Mouse (Mus musculus): Measurements from ENCODE around the gene Tmem191c.
"Not testable (repeated sequence)": the region's sequence is repeated elsewhere in the genome, so short reads cannot be mapped to it uniquely, and the experiment has no call there.

Tmem191c gene

DNA sequence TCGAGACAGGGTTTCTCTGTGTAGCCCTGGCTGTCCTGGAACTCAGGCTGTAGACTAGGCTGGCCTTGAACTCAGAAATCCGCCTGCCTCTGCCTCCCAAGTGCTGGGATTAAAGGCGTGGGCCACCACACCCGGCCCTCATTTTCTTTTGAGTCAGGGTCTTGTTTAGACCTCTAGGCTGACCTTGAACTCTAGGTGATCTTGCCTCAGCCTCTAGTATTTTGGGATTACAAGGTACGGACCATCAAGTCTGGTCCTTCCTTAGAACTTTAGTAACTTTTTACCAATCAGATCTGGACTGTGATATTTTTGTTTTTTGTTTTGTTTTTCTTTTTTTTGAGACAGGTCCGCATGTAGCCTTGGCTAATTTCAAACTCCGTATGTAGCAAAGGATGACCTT is at the start of gene Tmem191c:
Tmem191c (plus strand) TSS at position 357 of the 400 bp plus-strand sequence.
- no peak for DNase-seq (ENCODE audit: low read depth, low spot score)

DNA sequence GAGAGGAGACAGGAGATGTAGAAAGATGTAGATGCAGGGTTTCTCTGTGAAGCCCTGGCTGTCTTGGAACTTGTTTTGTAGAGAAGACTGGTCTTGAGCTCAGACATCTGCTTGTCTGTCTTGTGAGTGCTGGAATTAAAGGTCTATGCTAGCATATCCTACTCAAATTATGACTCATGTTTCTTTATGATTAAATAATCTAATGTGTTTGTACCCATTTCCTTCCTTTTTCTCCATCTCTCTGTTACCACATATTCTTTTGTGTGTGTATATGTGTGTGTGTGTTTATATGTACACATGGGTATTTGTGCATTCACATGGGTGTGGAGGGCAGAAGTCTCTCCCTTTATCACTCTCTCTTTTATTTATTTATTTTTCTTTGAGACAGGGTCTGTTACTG is 49.4 kb upstream of the Tmem191c start:
- DNase-seq (ENCODE audit: low read depth, low spot score) = no peak

DNA sequence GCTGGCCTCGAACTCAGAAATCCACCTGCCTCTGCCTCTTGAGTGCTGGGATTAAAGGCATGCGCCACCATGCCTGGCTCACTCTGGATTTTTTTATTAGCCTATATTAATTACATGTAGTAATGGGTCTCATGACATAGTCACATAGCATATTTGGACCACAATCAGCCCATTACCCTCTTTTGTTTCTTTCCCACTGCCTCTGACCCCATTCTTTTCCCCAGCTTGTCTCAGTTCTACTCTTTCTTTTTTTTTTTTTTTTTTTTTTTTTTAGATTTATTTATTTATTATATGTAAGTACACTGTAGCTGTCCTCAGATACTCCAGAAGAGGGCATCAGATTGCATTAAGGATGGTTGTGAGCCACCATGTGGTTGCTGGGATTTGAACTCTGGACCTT is 44.4 kb upstream of the Tmem191c start:
- not testable (repeated sequence) for DNase-seq (ENCODE audit: low read depth, low spot score)

DNA sequence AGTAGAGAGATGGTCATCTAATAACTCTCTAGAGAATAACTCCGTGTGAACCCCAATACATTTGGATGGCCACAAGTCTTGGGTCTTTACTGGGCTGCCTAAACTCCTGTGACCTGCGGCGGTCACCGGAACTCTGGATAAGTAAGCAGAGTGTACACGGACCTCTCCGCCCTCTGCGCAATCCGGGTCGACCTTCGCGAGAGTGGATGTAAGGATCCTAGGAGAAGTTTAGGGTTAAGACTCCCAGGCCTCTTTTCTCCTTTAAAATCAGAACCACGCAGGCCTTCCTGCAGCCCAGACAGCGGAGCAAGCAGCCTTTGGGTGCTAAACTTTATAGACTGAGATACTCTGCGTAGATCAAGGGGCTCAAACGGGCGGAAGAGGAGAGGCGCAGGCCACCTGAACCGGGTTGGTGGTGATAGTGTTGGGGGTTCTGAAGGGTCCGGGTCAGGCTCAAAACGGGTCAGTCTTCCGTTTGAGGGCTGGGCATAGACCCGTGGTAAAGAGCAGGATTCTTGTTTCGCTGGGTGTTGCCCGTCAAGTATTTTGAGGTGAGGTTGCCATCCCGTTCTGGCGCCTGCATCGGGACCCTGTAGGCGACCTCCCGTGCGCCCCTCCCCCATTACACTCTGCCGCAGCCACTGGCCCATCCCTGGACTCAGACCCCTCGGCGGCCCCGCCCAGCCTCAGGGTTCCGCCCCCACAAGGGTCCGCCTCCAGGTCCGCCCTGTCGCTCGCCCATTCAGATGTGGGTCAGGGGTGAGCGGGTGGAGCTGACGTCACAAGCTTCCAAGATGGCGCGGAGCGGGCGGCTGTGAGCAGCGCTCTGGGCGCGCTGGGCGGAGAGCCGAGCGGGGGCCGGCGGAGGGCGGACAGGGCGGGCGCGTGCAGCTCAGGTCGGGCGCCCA is 42.8 kb upstream of the Tmem191c start, which contains the start of gene Hic2:
Hic2 (plus strand) TSS at position 779 of the 908 bp plus-strand sequence.
- DNase-seq (ENCODE audit: low read depth, low spot score) = peak; percentile 96

DNA sequence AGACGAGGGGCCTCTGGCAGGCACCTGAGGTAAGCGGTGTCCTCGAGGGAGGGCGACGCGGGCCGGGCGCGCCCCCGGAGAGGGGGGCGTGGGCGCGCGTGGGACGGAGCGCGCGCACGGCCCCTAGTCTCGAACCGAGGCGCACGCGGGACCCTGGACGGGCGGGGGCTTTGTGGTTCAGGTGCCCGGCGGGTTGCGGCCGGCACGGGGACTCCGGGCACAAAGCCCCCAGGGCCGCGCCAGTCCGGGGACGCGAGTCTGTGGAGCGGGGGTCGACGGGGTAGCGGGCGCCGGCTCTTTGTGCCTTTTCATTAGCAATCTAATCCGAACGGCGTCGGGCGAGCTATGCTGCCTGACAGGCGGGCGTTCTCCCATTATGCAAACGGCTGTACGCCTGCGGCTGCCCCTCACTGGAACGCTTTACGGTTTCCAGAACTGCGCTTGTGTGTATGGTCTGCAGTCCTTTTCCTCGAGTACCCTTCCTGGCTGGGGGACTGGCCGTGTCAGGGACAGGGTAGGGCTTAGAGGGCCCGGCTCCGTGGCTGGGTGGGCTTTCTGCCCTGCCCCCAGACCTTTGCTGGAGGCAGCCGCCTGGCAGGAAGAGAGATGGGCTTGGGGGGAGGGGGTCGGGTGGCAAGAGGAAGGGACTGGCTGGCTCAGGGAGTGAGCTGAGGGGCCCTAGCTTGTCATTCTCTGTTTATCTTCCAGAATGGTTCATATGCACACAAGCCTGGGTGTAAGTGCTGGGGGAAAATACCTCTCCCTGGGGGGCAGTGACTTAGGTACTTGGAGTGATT is 42.0 kb upstream of the Tmem191c start:
- peak; percentile 63 for DNase-seq (ENCODE audit: low read depth, low spot score)

DNA sequence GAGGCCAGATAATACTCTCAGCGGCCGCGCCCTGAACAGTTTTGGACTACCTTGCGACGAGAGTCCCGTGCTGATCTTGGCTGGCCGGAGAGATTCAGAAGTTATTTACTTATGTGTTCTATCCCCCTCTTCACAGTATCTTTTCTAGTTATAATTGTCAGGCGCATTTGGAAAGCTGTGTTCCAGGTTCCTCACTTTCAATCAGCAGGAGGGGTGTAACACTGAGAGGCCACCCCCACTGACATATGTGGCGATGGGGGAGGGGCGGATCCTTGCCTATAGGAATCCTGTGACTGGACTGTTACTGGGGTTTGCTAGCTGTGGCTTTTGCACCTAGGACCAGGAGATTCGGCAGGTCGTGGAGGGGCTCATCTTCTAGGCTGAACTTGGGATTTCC is 41.4 kb upstream of the Tmem191c start:
- DNase-seq (ENCODE audit: low read depth, low spot score) = peak; percentile 84

DNA sequence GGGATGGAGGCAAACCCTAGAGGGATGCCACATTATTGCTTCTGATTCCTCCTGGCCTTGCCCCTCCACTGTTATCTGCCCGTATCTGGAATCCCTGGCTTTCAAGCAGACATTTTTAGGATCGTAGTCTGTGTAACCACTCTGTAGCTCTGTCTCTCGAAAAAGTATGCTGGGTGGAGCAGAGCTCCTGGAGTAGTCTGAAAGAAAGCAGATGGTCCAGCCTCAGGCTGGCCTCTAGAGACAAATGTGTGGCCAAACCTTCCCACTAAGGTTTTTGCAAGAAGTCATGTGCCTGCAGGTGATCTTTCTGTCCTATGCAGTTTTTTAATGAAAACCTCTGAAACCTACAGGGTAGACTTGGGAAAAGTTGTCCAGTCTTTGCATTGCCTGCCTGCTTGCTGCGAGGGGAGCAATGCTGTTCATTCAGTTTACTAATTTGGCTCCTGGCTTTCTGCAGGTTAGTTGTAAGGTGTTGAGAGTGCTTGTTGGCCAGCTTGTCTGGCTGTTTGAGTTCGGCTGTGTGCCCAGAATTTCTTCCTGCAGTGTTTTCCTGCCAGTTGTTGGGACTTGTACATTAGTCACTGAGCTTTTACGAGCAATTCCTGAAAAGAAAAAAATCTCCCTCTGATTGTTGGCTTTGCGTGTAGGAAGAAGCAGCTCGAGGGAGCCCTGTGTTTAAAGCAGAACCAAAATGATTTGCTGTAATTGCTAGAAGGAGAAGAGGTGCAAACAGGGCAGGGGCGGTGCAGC is 40.8 kb upstream of the Tmem191c start:
- peak; percentile 91 for DNase-seq (ENCODE audit: low read depth, low spot score)

DNA sequence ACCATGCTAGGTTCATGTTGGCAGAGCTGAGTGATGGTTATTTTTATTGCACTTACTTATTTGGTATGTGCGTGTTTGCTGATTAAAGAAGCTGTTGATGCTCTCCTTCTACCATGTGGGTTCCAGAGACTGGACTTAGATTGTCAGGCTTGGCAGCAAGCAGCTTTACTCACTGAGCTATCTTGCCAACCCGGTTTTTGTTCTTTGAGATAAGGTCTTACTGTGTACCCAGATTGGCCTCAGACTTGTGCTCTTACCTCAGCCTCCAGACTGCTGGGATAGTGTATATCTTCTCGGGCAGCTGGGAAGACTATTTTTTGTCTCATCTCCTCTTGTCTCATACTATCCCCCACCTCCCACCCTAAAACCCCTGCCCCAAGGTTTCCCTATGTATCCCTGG is 38.2 kb upstream of the Tmem191c start:
- no peak for DNase-seq (ENCODE audit: low read depth, low spot score)

DNA sequence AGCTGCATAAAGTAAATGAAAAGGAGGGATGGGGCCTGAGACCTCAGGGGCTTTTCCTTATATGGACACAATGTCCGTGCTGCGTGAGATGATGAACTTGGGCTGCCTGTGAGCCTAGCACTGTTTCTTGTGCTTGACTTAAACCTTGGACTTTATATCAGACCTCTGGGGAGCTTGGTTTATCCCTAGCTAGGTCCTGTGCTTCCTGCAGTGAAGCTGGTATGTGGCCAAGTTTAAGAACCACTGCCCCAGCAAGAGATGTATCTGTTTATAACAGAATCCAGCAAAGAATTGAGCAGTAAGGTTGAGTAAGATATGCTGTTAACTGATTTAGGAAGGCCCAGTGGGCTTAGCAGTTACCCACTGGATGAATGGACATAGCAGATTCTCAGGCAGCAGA is 36.5 kb upstream of the Tmem191c start:
- DNase-seq (ENCODE audit: low read depth, low spot score) = no peak

DNA sequence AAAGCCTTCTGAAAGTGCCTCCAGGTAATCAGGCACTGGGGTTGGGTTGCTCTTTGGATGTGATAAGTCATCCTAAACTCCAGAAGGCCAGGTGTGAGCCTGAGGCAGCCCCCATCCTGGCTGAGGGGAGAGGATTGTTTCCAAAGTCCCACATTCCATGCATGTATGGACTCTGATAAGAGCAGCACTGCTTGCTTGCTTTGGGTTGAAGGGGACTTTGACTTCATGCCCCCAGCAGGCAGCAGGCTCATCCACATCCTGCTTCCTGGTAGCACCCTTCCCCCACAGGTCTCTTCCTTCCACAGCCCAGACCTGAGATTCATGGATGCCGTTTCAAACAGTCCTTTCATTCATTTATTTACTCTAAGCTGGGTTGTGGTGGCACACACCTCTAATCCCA is 32.1 kb upstream of the Tmem191c start:
- DNase-seq (ENCODE audit: low read depth, low spot score) = no peak

DNA sequence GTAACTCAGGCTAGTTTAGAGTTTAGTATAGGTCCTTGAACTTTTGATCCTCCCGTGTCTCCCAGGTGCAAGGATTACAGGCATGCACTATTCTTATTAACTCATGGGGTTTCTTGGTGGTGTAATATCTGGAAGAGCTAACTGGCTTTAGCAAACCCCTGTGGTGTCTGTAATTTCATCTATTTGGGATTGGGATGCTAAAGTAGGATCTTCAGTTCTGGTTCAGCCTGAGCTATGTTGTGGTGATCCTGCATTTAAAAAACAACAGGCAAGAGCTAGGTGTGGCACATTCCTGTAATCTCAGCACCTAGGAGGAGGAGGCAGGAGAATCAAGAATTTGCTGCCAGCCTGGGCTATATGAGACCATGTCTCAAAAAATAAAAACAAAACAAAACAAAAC is 30.9 kb upstream of the Tmem191c start:
- DNase-seq (ENCODE audit: low read depth, low spot score) = no peak

DNA sequence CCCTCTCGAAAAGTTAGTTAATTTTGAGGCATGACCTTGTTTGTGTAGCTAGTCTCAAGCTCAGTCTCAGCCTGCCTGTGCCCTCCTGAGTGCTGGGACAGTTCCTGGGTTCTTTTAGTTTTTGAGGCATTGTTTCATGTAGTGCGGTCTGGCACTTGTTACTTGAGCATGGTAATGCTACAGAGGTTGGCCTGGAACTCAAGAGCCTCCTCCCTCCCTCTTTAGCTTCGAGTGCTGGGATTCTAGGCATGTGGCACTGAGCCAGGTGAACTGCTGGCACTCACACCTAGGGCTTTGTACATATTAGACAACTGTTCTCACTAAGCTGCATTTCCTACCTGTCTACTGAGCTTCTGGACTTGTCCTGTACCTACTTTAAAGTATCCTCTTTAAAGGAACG is 28.1 kb upstream of the Tmem191c start:
- no peak for DNase-seq (ENCODE audit: low read depth, low spot score)

DNA sequence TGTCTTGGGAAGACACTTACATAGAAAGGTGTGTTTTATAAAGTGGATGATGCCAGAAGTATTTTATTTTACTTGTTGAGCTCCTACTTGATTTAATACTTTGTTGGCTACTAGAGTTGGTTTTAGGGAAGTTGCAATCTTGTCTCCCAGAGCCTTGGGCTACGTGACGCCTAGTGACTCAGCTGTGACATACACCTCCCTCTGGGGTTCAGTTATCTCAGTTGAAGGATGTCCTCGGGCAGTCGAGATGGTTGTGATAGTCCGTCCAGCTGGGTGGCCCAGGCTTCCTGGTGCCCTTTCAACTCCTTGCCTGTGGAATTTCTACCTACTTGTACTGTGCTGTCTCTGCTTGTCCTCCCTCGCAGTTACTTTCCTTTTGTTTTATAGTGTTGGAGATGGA is 26.7 kb upstream of the Tmem191c start:
- peak; percentile 79 for DNase-seq (ENCODE audit: low read depth, low spot score)

DNA sequence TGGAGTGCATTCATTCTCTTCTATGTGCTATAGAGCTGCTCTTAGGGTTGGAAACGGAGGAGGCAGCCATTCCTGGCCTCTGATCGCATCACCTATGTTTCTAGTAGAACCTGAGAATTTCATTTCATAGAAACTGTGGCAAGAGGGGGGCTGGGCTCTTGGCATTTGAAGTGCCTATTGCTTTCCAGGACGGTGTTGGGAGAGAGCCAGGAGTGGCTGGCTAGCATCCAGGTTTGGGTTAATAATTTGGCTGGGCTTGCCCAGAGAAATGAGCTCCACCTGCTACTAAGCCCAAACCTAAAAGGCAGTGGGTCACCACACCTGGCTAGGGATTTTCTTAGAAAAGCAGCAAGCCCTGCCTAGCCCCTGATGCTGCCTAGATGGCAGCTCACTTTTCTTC is 24.3 kb upstream of the Tmem191c start:
- DNase-seq (ENCODE audit: low read depth, low spot score) = no peak

DNA sequence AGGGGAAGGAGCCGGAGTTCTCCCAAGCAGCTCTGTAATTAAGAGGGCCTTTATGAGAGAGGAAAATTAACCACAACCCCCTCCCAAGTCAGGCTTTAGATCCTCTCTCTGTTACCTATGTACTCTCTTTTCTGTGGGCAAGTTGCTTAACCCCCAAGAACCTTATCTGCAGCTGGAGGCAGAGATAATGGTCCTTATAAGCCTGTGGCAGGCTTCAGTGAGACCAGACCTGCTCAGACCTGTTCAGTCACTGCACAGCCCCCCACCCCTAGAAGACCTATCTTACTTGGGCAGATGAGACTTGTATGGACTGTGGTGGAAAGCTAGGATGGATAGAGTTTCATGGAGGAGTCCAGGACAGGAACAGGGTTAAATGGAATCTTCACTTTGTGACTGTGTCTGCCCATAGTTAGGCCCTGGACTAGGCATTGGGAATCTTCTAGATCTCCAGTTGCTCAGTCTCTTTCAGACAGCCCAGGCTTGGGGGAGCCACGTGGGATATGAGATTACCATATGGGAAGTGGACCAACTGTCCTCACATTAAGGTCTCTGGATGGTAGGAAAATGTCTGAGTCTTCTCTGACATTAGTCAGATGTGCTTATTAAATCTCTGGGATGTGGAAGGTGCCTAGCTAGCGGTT is 23.7 kb upstream of the Tmem191c start:
- DNase-seq (ENCODE audit: low read depth, low spot score) = no peak

DNA sequence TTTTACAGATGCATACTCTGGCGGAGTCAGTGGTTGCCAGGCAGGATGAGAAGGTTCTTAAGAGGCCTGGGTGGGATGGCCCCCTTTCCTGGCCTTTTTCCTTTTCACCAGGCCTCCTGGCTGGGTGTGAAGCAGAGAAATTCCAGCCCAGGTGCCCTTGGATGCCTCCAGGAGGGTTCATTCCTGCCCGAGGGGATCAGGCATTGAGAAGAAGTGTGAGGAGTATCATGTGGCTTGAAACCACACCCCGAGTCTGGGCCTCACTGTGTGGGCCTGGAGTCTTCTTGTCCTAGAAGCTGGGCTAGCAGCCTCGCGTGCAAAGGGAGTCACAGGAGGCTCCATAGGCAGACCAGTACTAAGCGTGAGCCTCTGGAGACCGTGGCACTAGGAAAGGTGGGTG is 23.0 kb upstream of the Tmem191c start:
- DNase-seq (ENCODE audit: low read depth, low spot score) = no peak

DNA sequence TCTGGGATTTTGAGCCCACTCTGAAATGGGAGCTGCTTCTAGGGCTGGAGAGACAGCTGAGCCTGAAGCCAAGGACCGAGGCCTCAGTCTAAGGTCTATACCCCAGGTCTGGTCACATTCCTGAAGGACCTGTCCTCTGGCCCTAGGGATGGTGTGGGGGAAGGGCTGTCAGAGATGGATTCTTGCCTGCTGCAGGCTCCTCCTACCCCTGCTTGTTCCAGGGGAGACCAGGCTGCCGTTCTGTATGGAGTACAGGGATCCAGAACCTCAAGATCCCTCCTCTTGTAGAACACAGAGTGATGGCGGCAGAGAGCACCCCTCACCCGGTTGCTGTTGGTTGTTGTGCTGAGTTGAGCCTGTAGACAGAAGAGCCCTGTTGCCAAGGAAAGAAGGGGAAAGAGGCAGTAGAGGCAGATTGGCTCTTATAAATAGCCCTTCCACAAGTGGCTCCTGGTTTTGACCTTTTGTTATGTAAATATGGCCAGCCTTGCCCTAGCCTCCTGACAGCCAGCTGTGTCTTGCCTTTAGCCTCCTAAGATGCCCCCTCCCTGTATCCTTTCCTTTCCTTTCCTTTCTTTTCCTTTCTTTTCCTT is 21.8 kb upstream of the Tmem191c start:
- no peak for DNase-seq (ENCODE audit: low read depth, low spot score)

DNA sequence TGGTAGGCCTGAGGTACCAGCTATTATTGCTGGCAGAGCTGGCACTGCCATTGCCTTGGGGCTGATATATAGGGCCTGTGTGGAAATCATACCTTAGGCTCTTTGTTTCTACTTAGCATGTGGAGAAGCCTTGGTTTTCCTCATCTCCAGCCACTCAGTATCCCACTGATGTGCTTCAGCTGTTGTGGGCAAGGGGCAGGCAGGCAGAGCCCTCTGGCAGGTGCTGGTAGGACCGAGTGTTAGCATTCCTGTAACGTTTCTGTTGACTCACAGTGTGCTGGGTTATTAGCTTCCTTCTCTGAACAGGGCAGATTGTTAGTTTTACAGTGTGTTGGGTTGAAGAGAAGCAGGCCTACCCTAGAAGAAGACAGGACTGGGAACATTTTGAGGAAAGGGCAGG is 20.6 kb upstream of the Tmem191c start:
- DNase-seq (ENCODE audit: low read depth, low spot score) = no peak

DNA sequence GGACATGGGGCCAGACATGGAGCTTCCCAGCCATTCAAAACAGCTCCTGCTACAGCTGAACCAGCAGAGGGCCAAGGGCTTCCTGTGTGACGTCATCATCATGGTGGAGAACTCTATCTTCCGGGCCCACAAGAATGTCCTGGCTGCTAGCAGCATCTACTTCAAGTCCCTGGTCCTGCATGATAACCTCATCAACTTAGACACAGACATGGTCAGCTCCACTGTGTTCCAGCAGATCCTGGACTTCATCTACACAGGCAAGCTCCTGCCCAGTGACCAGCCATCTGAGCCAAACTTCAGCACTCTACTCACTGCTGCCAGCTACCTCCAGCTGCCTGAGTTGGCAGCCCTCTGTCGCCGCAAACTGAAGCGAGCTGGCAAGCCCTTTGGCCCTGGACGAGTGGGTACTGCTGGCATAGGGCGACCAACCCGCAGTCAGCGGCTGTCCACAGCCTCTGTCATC is 18.5 kb upstream of the Tmem191c start:
- DNase-seq (ENCODE audit: low read depth, low spot score) = no peak

DNA sequence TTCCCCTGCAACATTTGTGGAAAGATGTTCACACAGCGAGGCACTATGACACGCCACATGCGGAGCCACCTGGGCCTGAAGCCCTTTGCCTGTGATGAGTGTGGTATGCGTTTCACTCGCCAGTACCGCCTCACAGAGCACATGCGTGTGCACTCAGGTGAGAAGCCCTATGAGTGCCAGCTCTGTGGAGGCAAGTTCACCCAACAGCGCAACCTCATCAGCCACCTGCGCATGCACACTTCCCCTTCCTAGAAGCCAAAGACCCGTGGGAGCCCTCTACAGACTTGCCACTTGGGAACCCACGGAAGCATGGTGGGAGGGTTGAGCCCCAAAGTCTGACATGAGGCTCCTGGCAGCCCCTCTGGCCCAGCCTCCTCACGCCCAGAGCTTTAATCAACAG is 17.0 kb upstream of the Tmem191c start:
- DNase-seq (ENCODE audit: low read depth, low spot score) = no peak

DNA sequence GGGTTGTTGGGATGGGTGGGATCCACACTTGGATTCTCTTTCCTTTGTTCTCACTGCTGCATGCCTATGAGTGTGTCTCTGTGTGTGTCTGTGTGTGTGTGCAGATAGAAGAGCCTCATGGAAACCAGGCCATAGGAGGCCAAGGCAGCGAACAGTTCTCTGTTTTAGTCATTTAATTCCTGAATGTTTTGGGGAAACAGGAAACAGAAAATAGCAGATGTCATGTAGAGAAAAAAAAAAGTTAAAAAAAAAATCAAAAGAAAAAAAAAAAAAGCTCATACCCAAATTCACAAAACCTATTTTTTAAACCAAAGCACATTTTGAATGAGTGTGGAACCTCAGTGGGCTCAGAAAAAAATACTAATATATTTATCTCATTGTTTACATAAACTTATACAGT is 14.5 kb upstream of the Tmem191c start:
- no peak for DNase-seq (ENCODE audit: low read depth, low spot score)

All from 3T3-L1 (cell line).